Mouse (Mus musculus): ENCODE measurements around the gene Gm13694.

The Gm13694 gene

GRCm38 (mm10) chr2:84025217-84025616, 46.5 kb downstream of the Gm13694 start:
- no peak for DNase-seq (ENCODE audit: low spot score in 2 of 2)
